Mouse (Mus musculus) erythroid progenitor cell, adult 5-6 weeks (primary cell): ENCODE measurements around the gene Dnah1. TPM values are rescaled to one million over a fixed set of nuclear protein-coding genes. Genes with fewer than 3 reads are reported as not detected.

Experiments used
- ATAC-seq: replicated peaks from 2 replicates; pipeline ENCODE4 v1.8.0; 2016; ENCODE audit warnings: moderate number of reproducible peaks, mild to moderate bottlenecking, moderate TSS enrichment, inconsistent platforms; ENCODE audit not compliant: poor library complexity, low FRiP score, severe bottlenecking
- total RNA-seq, 2 experiments: library from RNA; stranded (forward) in 1 of 2; stranded (reverse) in 1 of 2; fragments of 150-400 nt in 1 of 2; fragments of 186-747, 209-891 nt in 1 of 2; gene quantifications; 2 replicates each; pipeline versions ENCODE4 v1.2.3 to v1.2.4; 2015 to 2017; ENCODE audit warnings: low replicate concordance in 2 of 2

Gene Dnah1
- total RNA-seq (2015; ENCODE audit: low replicate concordance) (0.36 TPM in 1 of 2 replicates, not detected in the other), total RNA-seq (2017; ENCODE audit: low replicate concordance) (under 0.01 TPM in 1 of 2 replicates, not detected in the other)

DNA sequence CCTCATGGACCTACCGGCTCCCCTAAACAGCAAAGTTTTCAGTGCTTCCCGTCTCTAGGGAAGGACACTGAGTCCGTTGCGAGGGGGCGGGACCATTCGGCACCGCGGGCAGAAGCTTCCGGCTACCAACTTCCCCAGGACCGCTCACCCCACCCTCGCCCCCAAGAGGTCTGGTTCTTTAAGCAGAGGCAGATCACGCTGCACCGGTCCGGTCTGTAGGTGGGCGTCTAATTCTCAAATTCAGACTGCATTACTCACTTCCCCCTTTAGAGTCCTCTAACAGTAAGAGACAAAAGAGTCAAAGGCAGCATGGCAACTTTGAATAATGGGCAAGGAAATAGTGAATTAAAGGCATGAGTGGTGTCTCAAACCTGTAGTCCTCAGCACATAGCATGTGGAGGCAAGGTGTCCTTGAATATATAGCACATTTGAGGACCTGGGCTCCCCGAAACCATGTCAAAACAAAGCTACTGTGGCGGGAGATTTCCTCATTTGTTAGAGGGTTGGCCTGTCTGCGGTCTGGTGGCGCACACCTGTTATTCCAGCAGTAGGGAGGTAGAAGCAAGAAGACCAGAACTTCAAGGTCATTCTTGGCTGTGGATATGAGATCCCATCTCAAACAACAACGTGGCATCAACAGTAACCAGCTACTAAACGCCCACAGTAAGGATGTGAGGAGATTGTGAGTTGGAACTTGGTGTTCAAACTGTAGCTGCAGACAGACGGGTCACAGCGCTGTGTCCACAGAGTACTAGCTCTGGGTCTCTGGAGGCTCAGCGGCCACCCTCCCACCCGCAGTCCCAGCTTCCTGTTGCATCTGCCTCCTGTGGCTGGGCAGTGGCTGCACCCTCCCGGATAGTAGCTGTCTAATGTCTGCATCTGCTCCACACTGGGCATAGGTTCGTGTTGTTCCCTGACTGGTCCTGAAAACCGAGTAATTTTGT is at the start of gene Dnah1:
Gene Dnah1, minus strand, starts transcription at position 48 of the 944 bp plus-strand sequence.
- ATAC-seq: peak; percentile 70; the same call in 1 of the 2 replicates

DNA sequence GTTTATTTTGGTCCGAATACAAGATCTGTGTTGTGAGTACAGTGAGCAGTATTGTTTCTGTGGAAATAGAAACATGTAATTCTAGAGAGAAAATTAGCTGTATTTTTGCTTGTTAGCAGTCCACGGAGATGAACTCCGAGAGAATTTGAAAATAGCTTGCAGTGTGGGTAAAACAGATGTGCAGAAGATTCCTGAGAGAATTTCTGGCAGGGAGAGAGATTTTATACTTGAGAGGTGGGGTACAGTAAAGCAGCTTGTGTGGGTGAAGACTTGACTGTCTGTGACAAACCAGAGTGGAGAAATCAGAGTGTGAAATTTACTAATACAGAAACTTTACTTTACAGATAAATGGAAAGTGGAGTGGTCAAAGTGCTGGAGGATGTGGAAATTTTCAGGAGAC is 45.7 kb upstream of the Dnah1 start:
- no peak for ATAC-seq

DNA sequence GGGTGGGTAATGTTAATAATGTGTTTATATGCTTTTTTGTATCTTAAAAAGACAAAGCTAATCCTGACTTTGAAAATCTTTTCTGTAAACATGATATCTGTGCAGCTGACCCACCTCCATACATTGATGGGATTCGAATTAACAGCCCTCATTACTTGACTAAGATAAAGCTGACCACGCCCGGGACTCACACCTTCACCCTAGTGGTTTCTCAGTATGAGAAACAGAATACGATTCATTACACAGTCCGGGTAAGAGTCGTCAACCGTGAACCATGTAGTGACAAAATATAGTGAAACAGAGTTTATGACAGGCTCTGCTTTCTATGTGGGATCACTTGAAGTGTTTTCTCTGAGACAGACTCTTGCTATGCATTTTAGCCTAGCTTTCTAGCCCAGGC is 44.3 kb upstream of the Dnah1 start:
- ATAC-seq: no peak

- ATAC-seq: no peak
Measured at GRCm38 (mm10) chr14:31365350-31365749, 41.7 kb upstream of the Dnah1 start.

DNA sequence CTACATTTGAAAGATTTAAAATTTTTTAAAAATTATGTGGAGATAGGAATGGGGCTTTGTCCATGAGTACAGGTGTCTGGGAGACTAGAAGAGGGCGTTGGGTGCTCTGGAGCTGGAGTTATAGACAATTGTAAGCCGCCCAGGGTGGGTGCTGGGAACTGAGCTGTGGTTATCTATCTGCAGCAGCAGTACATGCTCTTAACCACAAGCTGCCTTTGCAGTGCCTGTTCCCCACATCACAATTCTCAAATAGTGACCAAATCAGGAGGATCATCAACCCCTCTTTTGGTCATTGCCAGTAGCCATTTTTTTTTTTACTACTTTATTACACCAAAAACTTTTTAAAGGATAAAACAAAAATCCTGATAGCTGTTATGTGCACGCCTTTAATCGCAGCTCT is 40.9 kb upstream of the Dnah1 start:
- ATAC-seq: no peak

DNA sequence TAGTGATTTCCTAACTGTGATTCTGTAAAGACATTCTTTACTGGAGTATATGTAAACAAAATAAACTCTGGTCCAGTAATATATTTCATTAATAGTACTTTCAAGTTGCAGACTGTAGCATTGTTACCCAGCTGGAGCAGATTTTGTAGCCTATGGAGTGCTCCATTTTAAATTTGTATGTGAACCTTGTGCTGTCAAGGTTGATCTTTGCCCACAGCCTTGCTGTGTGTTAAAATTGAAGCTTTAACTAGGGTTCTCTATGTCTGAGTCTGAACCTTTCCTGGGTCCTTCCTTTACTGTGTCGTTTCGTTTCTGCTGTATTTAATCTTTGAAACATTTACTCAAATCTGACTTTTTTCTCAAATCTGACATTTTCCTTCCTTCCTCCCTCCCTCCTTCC is 38.5 kb upstream of the Dnah1 start:
- no peak for ATAC-seq

DNA sequence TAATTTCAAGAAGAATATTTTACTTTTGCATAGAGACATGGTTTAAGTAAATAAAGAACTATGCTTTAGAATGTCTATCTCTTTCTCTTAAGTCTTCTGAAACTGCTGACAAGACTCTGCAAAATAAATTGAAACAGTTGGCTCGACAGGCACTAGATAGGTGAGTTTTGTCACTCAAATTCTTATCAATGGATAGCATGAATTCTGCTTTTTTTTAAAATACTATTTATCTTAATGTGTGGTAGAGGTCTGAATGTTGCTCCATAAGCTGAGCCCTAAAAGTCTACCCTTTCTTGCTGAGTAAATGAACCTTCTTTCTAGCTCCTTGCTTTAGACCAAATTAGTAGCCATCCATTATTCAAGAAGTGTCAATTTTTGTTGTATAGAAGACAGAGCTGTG is 21.7 kb upstream of the Dnah1 start:
- ATAC-seq: no peak

- ATAC-seq: no peak
Measured at GRCm38 (mm10) chr14:31343241-31343640, 19.5 kb upstream of the Dnah1 start.

DNA sequence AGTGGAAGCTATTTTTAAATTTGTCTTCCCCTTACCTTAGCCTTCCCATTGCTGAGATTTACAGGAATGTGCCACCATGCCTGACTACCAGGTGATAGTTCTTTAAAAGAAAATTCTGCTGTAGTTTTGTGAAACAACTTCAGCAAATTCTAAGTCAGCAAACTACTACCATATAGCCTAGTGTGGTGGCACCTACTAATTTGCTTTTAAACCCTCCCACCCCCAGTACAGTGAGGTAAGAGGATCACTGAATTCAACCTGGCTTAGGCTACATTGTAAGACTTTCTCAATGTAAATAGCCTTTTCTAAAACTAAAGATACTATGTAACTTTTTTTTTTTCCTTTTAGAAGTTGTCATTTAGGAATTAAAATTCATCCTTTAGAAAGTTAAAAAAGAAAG is 14.3 kb upstream of the Dnah1 start:
- ATAC-seq: no peak

- ATAC-seq: no peak
Measured at GRCm38 (mm10) chr14:31337406-31337805, 13.7 kb upstream of the Dnah1 start.

DNA sequence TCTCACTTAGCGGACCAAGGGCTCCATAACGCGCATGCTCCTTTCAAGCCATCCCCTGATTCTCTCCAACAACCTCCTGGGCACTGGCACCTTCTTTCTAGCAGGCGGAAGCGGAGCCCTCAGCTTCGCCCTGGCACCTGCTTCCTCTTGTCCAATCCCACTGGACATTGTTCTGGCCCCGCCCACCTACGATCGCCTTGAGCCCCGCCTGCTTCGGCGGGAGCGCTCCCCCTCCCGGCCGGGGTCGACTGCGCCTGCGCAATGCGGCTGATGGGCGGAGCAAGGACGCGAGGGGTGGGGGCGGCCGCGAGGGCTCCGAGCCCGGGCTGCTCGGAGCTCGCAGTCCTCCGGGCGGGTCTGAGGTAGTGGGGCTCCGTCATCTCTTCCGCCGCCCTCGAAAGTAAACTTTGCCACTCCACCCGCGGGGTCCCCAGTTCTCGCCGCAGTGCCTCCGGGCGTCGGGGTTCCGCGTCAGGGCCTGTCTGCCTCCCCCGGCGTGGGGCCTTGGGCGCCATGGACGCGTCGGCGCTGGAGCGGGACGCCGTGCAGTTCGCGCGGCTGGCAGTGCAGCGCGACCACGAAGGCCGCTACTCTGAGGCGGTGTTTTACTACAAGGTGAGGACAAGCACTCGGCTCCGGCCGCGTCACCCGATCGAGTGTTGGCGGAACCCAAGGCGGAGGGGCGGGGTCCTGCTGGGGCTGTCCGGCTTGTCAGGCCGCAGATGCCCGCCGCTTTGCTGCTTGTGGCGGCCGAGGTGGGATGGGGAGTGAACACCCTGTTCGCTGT is 12.9 kb upstream of the Dnah1 start, which contains the start of gene Capn7:
Gene Capn7, plus strand, starts transcription at position 270 of the 787 bp plus-strand sequence.
- peak; percentile 97 for ATAC-seq

DNA sequence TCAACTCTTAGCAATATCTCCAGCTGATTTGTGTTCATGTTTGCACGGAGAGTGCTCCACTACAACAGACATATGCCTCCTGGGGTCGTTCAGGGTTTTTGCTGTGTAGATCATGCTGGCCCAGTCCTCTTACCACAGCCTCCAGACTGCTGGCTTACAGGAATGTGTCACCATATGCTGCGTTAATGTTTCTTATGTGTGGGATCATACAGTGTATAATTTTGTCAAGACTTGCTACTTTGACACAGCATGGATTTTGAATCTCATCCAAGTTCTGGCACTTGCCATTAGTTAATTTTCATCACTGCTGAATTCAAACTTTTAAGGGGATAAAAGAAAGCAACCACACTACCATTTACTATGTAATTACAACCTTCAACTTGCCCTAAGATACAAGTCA is 12.1 kb upstream of the Dnah1 start:
- ATAC-seq: no peak

DNA sequence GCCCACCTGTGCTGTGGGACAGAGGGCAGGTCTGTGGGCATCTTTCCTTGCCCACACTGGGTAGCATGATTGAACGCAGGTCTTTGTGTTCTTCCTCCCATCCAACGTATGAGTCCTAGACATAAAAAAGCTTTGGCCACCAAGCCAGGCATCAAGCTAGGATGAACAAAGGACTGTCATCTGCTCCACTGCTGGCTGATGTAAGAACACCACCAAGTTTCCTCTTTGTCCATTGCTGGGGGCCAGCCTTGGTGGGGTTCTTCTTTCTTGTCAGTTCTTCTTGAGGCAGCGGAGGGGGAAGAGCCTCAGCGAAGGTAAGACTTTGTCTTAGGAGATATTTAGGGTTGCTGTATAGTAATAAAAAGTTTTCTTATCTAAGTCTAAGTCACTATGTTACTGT is 7.3 kb upstream of the Dnah1 start:
- no peak for ATAC-seq

GRCm38 (mm10) chr14:31329741-31330140 is 6.0 kb upstream of the Dnah1 start:
- no peak for ATAC-seq

- no peak for ATAC-seq
Measured at GRCm38 (mm10) chr14:31327681-31328080, 4.0 kb upstream of the Dnah1 start.

GRCm38 (mm10) chr14:31327196-31327595 is 3.5 kb upstream of the Dnah1 start:
- no peak for ATAC-seq

DNA sequence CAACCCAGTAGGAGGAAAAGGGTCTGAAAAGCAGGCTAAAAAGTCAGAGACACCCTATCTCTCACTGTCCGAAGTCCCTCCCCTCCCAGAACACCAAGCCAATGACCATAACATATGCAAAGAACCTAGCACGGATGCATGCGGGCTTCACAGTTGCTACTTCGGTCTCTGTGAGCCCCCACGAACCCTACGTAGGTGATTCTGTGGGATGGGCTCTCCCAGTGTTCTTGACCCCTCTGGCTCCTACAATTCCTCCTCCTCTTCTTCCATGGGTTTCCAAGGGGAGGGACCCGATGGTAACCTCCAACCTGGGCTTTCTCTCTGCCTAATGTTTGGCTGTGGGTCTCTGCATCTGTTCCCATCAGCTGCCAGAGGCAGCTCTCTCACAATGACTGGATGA is 3.1 kb upstream of the Dnah1 start:
- ATAC-seq: no peak

GRCm38 (mm10) chr14:31325551-31325950 is 1.9 kb upstream of the Dnah1 start:
- ATAC-seq: no peak

- ATAC-seq: no peak
Measured at GRCm38 (mm10) chr14:31324851-31325250, 1.2 kb upstream of the Dnah1 start.

GRCm38 (mm10) chr14:31323189-31323588 is 507 bp downstream of the Dnah1 start:
- no peak for ATAC-seq

GRCm38 (mm10) chr14:31322191-31322590 is 1.5 kb downstream of the Dnah1 start:
- no peak for ATAC-seq
